ENCODE assay signal across 8 mouse cellular contexts in the genomic region with DNA sequence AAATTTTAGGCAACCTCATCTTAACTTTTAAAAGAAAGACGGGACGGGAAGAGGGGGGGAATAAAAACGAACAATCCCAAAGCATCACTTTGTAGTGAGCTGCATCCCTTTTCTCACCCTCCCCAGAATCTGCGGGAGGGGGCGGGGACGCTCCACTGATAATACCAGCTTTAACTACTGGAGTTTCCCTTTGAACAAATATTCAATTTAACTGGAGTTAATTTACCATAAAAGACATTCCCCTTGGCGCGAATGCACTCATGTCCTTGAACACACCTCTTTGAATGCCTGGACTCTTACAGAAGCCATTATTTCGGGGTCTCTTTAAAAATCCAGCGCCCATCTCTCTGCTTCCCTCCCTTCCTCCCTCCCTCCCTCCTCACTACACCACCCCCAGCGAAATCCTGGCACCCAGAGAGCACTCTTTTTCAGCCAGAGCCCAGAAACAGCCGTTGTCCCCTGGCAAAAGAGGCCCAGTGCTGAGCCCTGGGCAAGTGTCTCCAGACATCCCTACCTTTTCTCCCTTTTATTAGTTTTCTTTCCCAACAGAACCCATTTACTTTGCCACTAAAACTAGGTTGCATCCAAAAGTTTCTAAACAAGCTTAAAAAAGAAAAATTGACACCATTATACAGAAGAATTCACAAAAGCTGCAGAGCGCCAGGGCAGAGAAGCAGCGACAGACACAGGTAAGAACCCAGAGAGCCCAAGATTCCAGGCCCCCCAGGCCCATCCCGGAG.
A peak's percentile ranks its signal among the peaks of the same experiment; 100 is the strongest.
DNase-seq lines count a peak whose midpoint lies in the region; ATAC-seq lines count a peak whose summit lies in the region.

No protein-coding gene starts in this region.

- peak overlapping the region; percentile 100 for H3K9ac ChIP-seq in intestine, embryonic 16.5 days (ENCODE audit: low read depth, low read length)

- whole genome bisulfite sequencing in intestine, embryonic 16.5 days: 7% methylated on average over 15 of the region's 15 CpGs

- ATAC-seq in intestine, embryonic 16.5 days: no peak

- H3K27me3 ChIP-seq in intestine, embryonic 16.5 days (replicated peaks; ENCODE audit: control insufficient read depth, insufficient read depth, low read length): no peaks in the 10 kb centered on the region

- H3K4me3 ChIP-seq in intestine, embryonic 16.5 days (ENCODE audit: low read length): peak overlapping the region; percentile 99

- H3K4me2 ChIP-seq in intestine, embryonic 16.5 days (ENCODE audit: low read depth, low read length): peak overlapping the region; percentile 96

- peaks cover 36% of the 10 kb centered on the region for H3K4me1 ChIP-seq in intestine, embryonic 16.5 days (ENCODE audit: control insufficient read depth, insufficient read depth, low read length)

- H3K27ac ChIP-seq in intestine, embryonic 16.5 days (ENCODE audit: low read length): peak overlapping the region; percentile 100

- no peaks in the 10 kb centered on the region for H3K36me3 ChIP-seq in intestine, embryonic 16.5 days (ENCODE audit: control insufficient read depth, insufficient read depth, low read length)

- DNase-seq in cerebellum, adult 18-20 months: peak; percentile 60 to 65
- DNase-seq in cerebellum, adult 11 months: no peak
- DNase-seq in adrenal gland, postnatal 14 days: peak; percentile 81
- DNase-seq in gastrocnemius, adult 18-20 months (ENCODE audit: low spot score): peak; percentile 60
- DNase-seq in lung, postnatal 4 days: peak; percentile 54
- no peak for DNase-seq in thymus, postnatal 4 days
- no peak for DNase-seq in left cerebral cortex, adult 11 months (ENCODE audit: low spot score)

- no peaks in the 10 kb centered on the region for H3K9me3 ChIP-seq in intestine, embryonic 16.5 days (ENCODE audit: control insufficient read depth, low read length)

Comparison
In these comparisons a context has a peak if more than half of its experiments do, and no peak if none do; other contexts are left out.
1. DNase-seq: peak in cerebellum, adult 18-20 months (2 of 2), adrenal gland, postnatal 14 days (single experiment), gastrocnemius, adult 18-20 months (single experiment) and lung, postnatal 4 days (2 of 2); none in cerebellum, adult 11 months (single experiment), thymus, postnatal 4 days (single experiment) and left cerebral cortex, adult 11 months (single experiment).